Mouse (Mus musculus) midbrain, embryonic 16.5 days (tissue): Measurements from ENCODE around the gene Sphk2. TPM values are rescaled to one million over a fixed set of nuclear protein-coding genes. Genes with fewer than 3 reads are reported as not detected.
A peak's percentile ranks its signal among the peaks of the same experiment; 100 is the strongest.

Source experiments
- ATAC-seq: fragments of 200-750 bp; cut with Nextera tagmentation; 2 replicates; pipeline ENCODE4 v1.8.0; 2017; ENCODE audit warnings: moderate TSS enrichment
- H3K27ac ChIP-seq: fragments of 300-500 bp; sonication (generic); 2 replicates; pipeline ENCODE4 v1.5.1; 2014; ENCODE audit warnings: mild to moderate bottlenecking, low read length, mixed read lengths
- H3K27me3 ChIP-seq: fragments of 300-500 bp; sonication (generic); 2 replicates; pipeline ENCODE4 v1.6.1; 2014; ENCODE audit warnings: low read depth, low read length, mixed read lengths; ENCODE audit not compliant: control insufficient read depth, insufficient read depth
- H3K36me3 ChIP-seq: fragments of 300-500 bp; sonication (generic); 2 replicates; pipeline ENCODE4 v1.6.1; 2014; ENCODE audit warnings: mild to moderate bottlenecking, low read length, moderate library complexity, mixed read lengths; ENCODE audit not compliant: control insufficient read depth, insufficient read depth
- H3K4me1 ChIP-seq: fragments of 300-500 bp; sonication (generic); 2 replicates; pipeline ENCODE4 v1.6.1; 2014; ENCODE audit warnings: mild to moderate bottlenecking, low read length, mixed read lengths; ENCODE audit not compliant: control insufficient read depth, insufficient read depth
- H3K4me2 ChIP-seq: fragments of 300-500 bp; sonication (generic); 2 replicates; pipeline ENCODE4 v1.6.1; 2014; ENCODE audit warnings: mild to moderate bottlenecking, low read length, mixed read lengths
- H3K4me3 ChIP-seq: fragments of 300-500 bp; sonication (generic); 2 replicates; pipeline ENCODE4 v1.5.1; 2014; ENCODE audit warnings: low read depth, mild to moderate bottlenecking, low read length, moderate library complexity, mixed read lengths
- H3K9ac ChIP-seq: fragments of 300-500 bp; sonication (generic); 2 replicates; pipeline ENCODE4 v1.6.1; 2014; ENCODE audit warnings: low read depth, low read length, mixed read lengths
- H3K9me3 ChIP-seq: fragments of 300-500 bp; sonication (generic); replicated peaks from 2 replicates; pipeline ENCODE4 v1.6.1; 2014; ENCODE audit warnings: mild to moderate bottlenecking, low read length, mixed read lengths; ENCODE audit not compliant: control insufficient read depth, poor library complexity, severe bottlenecking
- WGBS: fragments of 180-500 bp; shearing (Covaris S2); extraction: QIAGEN DNeasy Blood & Tissue Kit; methylation state at CpG from one replicate; pipeline ENCODE4 v1.1.7; 2014; 5-methylcytosine and 5-hydroxymethylcytosine counted together
- polyA plus RNA-seq: library from polyadenylated mRNA; unstranded; fragments of >200 nt; fragmentation: Nextera tagmentation; extraction: Ambion mirVana; gene quantifications from 2 replicates; pipeline ENCODE4 v1.2.1, GENCODE M21; 2015

The Sphk2 gene
- polyA plus RNA-seq, 1 experiment from 2014 or later: 21.9 TPM

GRCm38 (mm10) chr7:45682144-45683126 is 35.4 kb downstream of the Sphk2 start:
- 28% methylated on average over 14 of the region's 14 CpGs for WGBS
- ATAC-seq: peak; percentile 73

GRCm38 (mm10) chr7:45681046-45681736 is 36.6 kb downstream of the Sphk2 start:
- no peak overlapping the region for H3K27ac ChIP-seq
- H3K4me2 ChIP-seq: no peak overlapping the region
- H3K27me3 ChIP-seq: no peaks in the 10 kb centered on the region
- H3K4me1 ChIP-seq: peaks cover 3% of the 10 kb centered on the region; the same call in 1 of the 2 replicates
- no peaks in the 10 kb centered on the region for H3K36me3 ChIP-seq
- 90% methylated on average over 8 of the region's 8 CpGs for WGBS
- no peak overlapping the region for H3K4me3 ChIP-seq
- no peaks in the 10 kb centered on the region for H3K9me3 ChIP-seq
- H3K9ac ChIP-seq: no peak overlapping the region
- no peak for ATAC-seq

More at GRCm38 (mm10) chr7:45682144-45683126, 35.4 kb downstream of the Sphk2 start:
- H3K4me2 ChIP-seq: peak overlapping the region; percentile 37
- no peaks in the 10 kb centered on the region for H3K36me3 ChIP-seq
- no peaks in the 10 kb centered on the region for H3K9me3 ChIP-seq
- peak overlapping the region; percentile 45; the same call in 1 of the 2 replicates for H3K9ac ChIP-seq
- H3K27ac ChIP-seq: peak overlapping the region; percentile 36; the same call in 1 of the 2 replicates
- peaks cover 3% of the 10 kb centered on the region; the same call in 1 of the 2 replicates for H3K4me1 ChIP-seq
- H3K27me3 ChIP-seq: no peaks in the 10 kb centered on the region
- peak overlapping the region; percentile 2; the same call in 1 of the 2 replicates for H3K4me3 ChIP-seq

GRCm38 (mm10) chr7:45679966-45680621 is 37.7 kb downstream of the Sphk2 start:
- 56% methylated on average over 14 of the region's 14 CpGs for WGBS
- no peak overlapping the region for H3K4me3 ChIP-seq
- no peak overlapping the region for H3K27ac ChIP-seq
- H3K4me2 ChIP-seq: no peak overlapping the region
- ATAC-seq: no peak
- peaks cover 3% of the 10 kb centered on the region; the same call in 1 of the 2 replicates for H3K4me1 ChIP-seq
- H3K9ac ChIP-seq: no peak overlapping the region
- no peaks in the 10 kb centered on the region for H3K9me3 ChIP-seq
- no peaks in the 10 kb centered on the region for H3K36me3 ChIP-seq
- no peaks in the 10 kb centered on the region for H3K27me3 ChIP-seq

GRCm38 (mm10) chr7:45678513-45678912 is 39.3 kb downstream of the Sphk2 start:
- no peak overlapping the region for H3K4me2 ChIP-seq
- H3K9me3 ChIP-seq: no peaks in the 10 kb centered on the region
- WGBS: 91% methylated on average over 14 of the region's 14 CpGs
- H3K27me3 ChIP-seq: no peaks in the 10 kb centered on the region
- no peaks in the 10 kb centered on the region for H3K36me3 ChIP-seq
- peaks cover 3% of the 10 kb centered on the region; the same call in 1 of the 2 replicates for H3K4me1 ChIP-seq
- no peak for ATAC-seq
- H3K4me3 ChIP-seq: no peak overlapping the region
- H3K9ac ChIP-seq: no peak overlapping the region
- no peak overlapping the region for H3K27ac ChIP-seq

- Histone ChIP-seq H3K9me3 (no peaks in the 10 kb centered on the region), H3K4me2 (no peak overlapping the region), H3K27ac (no peak overlapping the region), H3K36me3 (no peaks in the 10 kb centered on the region), H3K4me1 (peaks cover 3% of the 10 kb centered on the region; the same call in 1 of the 2 replicates), H3K27me3 (no peaks in the 10 kb centered on the region), H3K9ac (no peak overlapping the region), H3K4me3 (no peak overlapping the region)
- no peak for ATAC-seq
- WGBS: 78% methylated on average over 7 of the region's 7 CpGs
These were observed 40.0 kb downstream of the Sphk2 start for GRCm38 (mm10) chr7:45677627-45678295.

GRCm38 (mm10) chr7:45668921-45669320 is 48.9 kb downstream of the Sphk2 start:
- H3K9ac ChIP-seq: no peak overlapping the region
- no peak overlapping the region for H3K4me3 ChIP-seq
- 95% methylated on average over 9 of the region's 9 CpGs for WGBS
- H3K36me3 ChIP-seq: no peaks in the 10 kb centered on the region
- no peaks in the 10 kb centered on the region for H3K27me3 ChIP-seq
- no peaks in the 10 kb centered on the region for H3K9me3 ChIP-seq
- no peak overlapping the region for H3K4me2 ChIP-seq
- ATAC-seq: no peak
- H3K27ac ChIP-seq: no peak overlapping the region
- H3K4me1 ChIP-seq: no peaks in the 10 kb centered on the region

GRCm38 (mm10) chr7:45667761-45668160 is 50.0 kb downstream of the Sphk2 start:
- no peaks in the 10 kb centered on the region for H3K4me1 ChIP-seq
- H3K27ac ChIP-seq: no peak overlapping the region
- no peak overlapping the region for H3K9ac ChIP-seq
- WGBS: 74% methylated on average over 14 of the region's 14 CpGs
- H3K4me3 ChIP-seq: no peak overlapping the region
- no peak overlapping the region for H3K4me2 ChIP-seq
- H3K27me3 ChIP-seq: no peaks in the 10 kb centered on the region
- ATAC-seq: no peak
- no peaks in the 10 kb centered on the region for H3K36me3 ChIP-seq
- no peaks in the 10 kb centered on the region for H3K9me3 ChIP-seq

- no peak within 1 kb of the TSS for H3K4me2 ChIP-seq
- 81% methylated on average over 7 of the region's 7 CpGs for WGBS
- no peak for ATAC-seq
- no peaks in the 10 kb centered on the region for H3K9me3 ChIP-seq
- H3K36me3 ChIP-seq: no peaks in the 10 kb centered on the region
- H3K4me1 ChIP-seq: no peaks in the 10 kb centered on the region
- no peaks in the 10 kb centered on the region for H3K27me3 ChIP-seq
- H3K9ac ChIP-seq: no peak within 1 kb of the TSS
- no peak within 1 kb of the TSS for H3K27ac ChIP-seq
- H3K4me3 ChIP-seq: no peak within 1 kb of the TSS
These were observed 51.6 kb downstream of the Sphk2 start, which contains the start of gene Fut2 for GRCm38 (mm10) chr7:45666161-45666560. Gene Fut2 (minus strand): TSS chr7:45666394.
